Mouse (Mus musculus) thymus, adult 2 months (tissue): ENCODE results near the gene Rhbdd3. TPM values are rescaled to one million over a fixed set of nuclear protein-coding genes. Genes with fewer than 3 reads are reported as not detected.

Experiments
- DNase-seq: peaks from one replicate; pipeline ENCODE4 v3.0.0; 2021
- H3K27ac ChIP-seq: fragments of 200-500 bp; 2 replicates; pipeline ENCODE4 v1.5.1; 2012; ENCODE audit warnings: low read length, control low read depth; ENCODE audit not compliant: control insufficient read depth, insufficient read depth
- H3K27me3 ChIP-seq: fragments of 200-500 bp; 2 replicates; pipeline ENCODE4 v1.6.1; 2012; ENCODE audit warnings: mild to moderate bottlenecking, low read length, moderate library complexity, mixed read lengths; ENCODE audit not compliant: control insufficient read depth, insufficient read depth
- H3K36me3 ChIP-seq: fragments of 200-500 bp; 2 replicates; pipeline ENCODE4 v1.6.1; 2012; ENCODE audit warnings: mild to moderate bottlenecking, low read length, moderate library complexity; ENCODE audit not compliant: control insufficient read depth, insufficient read depth
- H3K4me1 ChIP-seq: fragments of 200-500 bp; replicated peaks from 2 replicates; pipeline ENCODE4 v1.6.1; 2012; ENCODE audit warnings: low read length; ENCODE audit not compliant: control insufficient read depth, insufficient read depth
- H3K4me3 ChIP-seq: fragments of 200-500 bp; 2 replicates; pipeline ENCODE4 v1.5.1; 2012; ENCODE audit warnings: mild to moderate bottlenecking, low read length, control low read depth, moderate library complexity; ENCODE audit not compliant: control insufficient read depth, insufficient read depth
- CTCF ChIP-seq: fragments of 200-500 bp; IDR thresholded peaks from 2 replicates; pipeline ENCODE4 v1.5.1; 2012; ENCODE audit warnings: mild to moderate bottlenecking, control low read depth, low read length, moderate library complexity, borderline replicate concordance; ENCODE audit not compliant: control insufficient read depth, poor library complexity, insufficient read depth; ENCODE audit errors: extremely low read depth
- POLR2A ChIP-seq: fragments of 200-500 bp; IDR thresholded peaks from 2 replicates; pipeline ENCODE4 v1.6.1; 2012; ENCODE audit warnings: mild to moderate bottlenecking, low read length, control low read depth, moderate library complexity; ENCODE audit not compliant: control insufficient read depth, poor library complexity, insufficient read depth; ENCODE audit errors: extremely low read depth
- WGBS: fragments of 180-500 bp; shearing (Covaris S2); methylation state at CpG from one replicate; pipeline ENCODE4 v1.1.7; 2018; 5-methylcytosine and 5-hydroxymethylcytosine counted together
- polyA plus RNA-seq: library from polyadenylated mRNA; depleted of rRNA; stranded (reverse); fragments of >200 nt; gene quantifications from 2 replicates; pipeline ENCODE4 v1.2.3, GENCODE M21; 2012

Gene Rhbdd3
- polyA plus RNA-seq, 1 experiment: 31.3 TPM

DNA sequence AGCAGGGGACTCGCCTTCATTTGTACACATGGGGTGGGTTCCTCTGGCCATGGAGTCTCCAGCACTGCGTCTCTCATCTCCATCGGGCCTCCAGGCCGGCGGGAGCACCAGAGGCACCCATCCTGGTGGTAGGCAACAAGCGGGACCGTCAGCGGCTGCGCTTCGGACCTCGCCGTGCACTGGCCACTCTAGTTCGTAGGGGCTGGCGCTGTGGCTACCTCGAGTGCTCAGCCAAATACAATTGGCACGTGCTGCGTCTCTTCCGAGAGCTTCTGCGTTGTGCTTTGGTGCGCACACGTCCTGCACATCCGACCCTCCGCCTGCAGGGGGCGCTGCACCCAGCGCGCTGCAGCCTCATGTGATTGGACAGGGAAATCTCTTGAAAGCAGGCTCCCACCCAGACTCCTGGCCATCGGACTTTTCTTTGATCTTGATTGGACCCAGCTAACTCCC lies 39.0 kb upstream of the Rhbdd3 start:
- Histone ChIP-seq H3K27me3 (peaks cover 42% of the 10 kb centered on the region; the same call in 1 of the 2 replicates), H3K27ac (no peak overlapping the region), H3K4me3 (no peak overlapping the region), H3K36me3 (no peaks in the 10 kb centered on the region), H3K4me1 (peaks cover 21% of the 10 kb centered on the region)
- WGBS: 19% methylated on average over 27 of the region's 27 CpGs
- DNase-seq: no peak
- TF ChIP-seq POLR2A (no peak), CTCF (peak; percentile 90)

DNA sequence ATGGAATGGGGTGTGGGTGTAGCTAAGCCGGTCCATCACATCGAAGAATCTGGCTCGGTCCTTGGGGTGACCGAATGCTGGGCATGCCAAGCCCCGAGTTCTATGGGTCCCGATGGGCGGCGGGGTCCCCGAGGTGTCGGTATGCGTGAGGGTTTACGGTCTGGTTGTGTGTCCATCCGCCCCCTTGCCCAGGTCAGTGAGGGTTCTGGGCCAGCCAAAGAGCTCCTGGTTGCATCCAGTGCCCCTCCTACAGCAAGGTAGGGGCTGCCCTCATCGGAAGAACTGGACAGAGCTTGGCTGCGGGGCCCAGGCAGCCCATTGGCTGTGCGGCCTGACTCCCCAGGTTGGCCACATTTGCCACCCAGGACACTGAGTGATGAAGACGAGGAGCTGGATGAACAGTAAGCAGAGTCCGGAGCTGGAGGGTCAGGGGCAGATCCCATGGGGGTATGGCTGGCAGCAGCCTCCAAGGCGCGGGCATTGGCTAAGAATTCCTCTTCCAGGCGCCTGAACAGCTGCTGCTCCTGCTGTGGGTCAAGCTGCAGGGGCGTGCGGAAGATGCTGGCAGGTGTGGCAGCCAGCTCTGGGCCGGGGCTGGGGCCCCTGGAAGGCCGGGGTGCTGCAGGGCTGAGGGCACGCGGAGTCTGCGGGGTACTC lies 37.8 kb upstream of the Rhbdd3 start:
- Histone ChIP-seq H3K27me3 (peaks cover 50% of the 10 kb centered on the region), H3K27ac (no peak overlapping the region), H3K4me3 (no peak overlapping the region), H3K4me1 (peaks cover 27% of the 10 kb centered on the region), H3K36me3 (no peaks in the 10 kb centered on the region)
- TF ChIP-seq CTCF (no peak), POLR2A (no peak)
- DNase-seq: no peak
- 69% methylated on average over 28 of the region's 28 CpGs for WGBS

DNA sequence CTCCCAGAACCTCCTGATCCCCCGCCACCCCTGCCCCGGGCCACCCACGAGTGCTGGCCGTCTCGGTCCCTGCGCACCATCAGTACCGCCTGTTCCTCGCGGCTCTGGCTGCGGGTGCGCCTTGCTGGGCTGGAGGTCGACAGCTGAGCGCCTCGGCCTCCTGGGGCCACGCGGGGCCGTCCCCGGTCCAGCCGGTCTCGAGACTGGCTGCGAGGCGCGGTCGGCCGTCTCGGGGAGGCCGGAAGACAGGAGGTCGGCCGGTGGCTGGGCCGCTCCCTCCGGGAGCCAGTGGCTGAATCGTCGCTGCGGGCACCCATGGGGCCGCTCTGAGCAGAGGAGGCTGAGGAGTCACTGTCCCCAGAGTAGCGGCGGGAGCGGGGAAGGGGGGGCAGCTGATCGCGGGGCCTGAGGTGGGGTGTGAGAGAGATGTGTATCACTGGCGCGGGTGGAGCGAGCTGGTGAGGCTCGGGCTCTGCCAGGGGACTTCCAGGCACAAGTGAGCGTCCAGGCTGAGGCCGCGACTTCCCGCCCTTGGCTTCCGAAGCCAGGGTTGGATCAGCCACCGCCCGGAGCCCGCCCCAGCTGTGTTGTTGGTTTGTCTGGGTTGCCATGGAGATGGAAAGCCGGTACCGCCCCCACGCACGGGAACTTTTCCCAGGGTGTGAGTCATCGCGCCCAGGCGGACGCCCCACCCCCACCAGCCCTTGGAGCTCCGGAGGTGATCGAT lies 37.1 kb upstream of the Rhbdd3 start:
- 2% methylated on average over 62 of the region's 62 CpGs for WGBS
- H3K27me3 ChIP-seq: peaks cover 50% of the 10 kb centered on the region
- peaks cover 27% of the 10 kb centered on the region for H3K4me1 ChIP-seq
- DNase-seq: peak; percentile 48
- H3K27ac ChIP-seq: no peak overlapping the region
- H3K4me3 ChIP-seq: no peak overlapping the region
- TF ChIP-seq CTCF (no peak), POLR2A (no peak)
- H3K36me3 ChIP-seq: no peaks in the 10 kb centered on the region

DNA sequence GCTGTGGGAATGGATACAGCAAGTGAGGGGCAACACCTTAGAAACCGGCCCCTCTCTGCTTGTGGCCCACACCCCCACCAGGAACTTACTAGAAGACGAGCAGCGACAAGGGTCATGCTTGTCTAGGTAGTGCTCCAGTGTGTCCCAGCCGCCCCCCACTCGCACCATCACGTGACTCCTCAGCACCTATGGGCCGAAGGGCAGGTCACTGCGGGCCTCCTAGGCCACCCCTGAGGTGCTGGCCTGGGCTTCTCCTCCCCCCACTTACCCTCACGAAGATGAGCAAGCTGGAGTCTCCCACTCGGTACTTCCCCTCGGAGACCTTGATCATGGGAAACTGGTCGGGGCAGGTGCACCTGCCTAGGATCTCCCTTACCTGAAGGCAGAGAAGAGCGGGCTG lies 36.4 kb upstream of the Rhbdd3 start:
- TF ChIP-seq POLR2A: no peak
- TF ChIP-seq CTCF: no peak
- Histone ChIP-seq H3K4me3 (no peak overlapping the region), H3K36me3 (no peaks in the 10 kb centered on the region), H3K27me3 (peaks cover 47% of the 10 kb centered on the region), H3K27ac (no peak overlapping the region), H3K4me1 (peaks cover 27% of the 10 kb centered on the region)
- DNase-seq: no peak
- 27% methylated on average over 13 of the region's 13 CpGs for WGBS

DNA sequence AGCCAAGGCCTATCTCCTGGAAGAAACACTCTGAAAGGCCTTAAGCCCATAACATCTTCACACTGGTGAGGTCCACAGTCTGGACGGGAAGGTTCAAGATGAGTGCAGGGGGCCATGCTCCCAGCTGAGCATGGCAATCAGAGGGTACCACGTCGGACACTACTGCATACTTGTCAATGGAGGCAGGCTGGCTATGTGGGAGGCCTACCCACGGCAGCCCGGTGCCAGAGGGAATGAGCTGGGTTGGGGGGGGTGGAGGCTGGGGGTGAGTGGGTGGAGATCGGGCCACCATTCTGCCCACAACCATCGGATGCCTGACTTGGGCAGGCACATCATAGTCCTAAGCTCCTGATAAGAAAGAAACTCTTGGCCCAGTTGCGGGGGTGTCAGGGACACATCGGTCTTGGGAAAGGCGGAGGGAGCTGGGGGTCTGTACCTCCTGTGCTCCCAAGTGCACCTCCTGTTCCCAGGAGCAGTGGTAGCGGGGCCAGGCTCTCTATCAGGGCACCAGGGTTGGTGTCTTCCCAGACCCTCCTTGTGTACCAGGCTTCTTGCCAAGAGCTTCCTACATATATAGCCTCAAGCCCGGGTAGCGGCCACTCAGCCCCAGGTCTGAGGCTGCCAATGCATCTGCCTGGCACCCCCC lies 35.7 kb upstream of the Rhbdd3 start:
- peaks cover under 1% of the 10 kb centered on the region; the same call in 1 of the 2 replicates for H3K36me3 ChIP-seq
- WGBS: 81% methylated on average over 13 of the region's 13 CpGs
- H3K4me3 ChIP-seq: no peak overlapping the region
- no peak for DNase-seq
- peaks cover 22% of the 10 kb centered on the region for H3K4me1 ChIP-seq
- no peak for TF ChIP-seq CTCF
- TF ChIP-seq POLR2A: no peak
- peaks cover 44% of the 10 kb centered on the region for H3K27me3 ChIP-seq
- H3K27ac ChIP-seq: no peak overlapping the region

DNA sequence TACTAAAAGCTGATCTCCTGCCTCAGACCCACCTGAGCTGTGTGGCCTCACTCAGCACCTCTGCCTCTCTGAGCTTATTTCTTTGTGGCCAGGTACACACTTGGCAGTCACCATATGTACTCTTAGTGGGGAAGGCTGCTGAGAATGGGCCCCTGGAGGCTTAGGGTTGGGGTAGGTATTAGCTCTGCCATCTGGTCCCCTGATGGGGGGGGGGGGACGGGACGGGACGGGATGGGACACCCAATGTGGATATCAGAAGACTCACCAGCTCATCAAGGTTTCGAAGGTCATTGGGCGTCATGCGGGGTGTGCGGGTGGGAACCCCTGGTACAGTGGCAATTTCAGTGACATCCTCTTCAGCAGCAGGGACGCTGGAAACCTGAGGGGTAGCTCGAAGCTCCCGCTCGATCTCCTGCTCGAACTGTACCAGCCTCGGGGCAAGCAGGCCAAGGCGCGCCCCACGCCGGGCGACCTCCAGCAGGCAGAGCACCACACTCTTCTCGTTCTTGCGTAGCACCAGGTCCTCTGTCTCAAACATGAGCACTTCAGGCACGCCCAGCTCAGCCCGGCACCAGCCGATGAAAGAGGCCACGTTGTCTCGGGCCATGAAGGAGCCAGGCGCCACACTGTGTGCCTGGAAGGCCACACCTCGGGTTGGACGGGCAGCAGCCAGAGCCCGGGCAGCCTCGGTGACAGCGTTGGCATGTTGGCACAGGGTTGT lies 35.0 kb upstream of the Rhbdd3 start:
- H3K27ac ChIP-seq: no peak overlapping the region
- no peak for TF ChIP-seq POLR2A
- TF ChIP-seq CTCF: no peak
- H3K4me3 ChIP-seq: no peak overlapping the region
- H3K36me3 ChIP-seq: peaks cover 8% of the 10 kb centered on the region
- no peak for DNase-seq
- peaks cover 39% of the 10 kb centered on the region for H3K27me3 ChIP-seq
- 78% methylated on average over 31 of the region's 31 CpGs for WGBS
- H3K4me1 ChIP-seq: peaks cover 17% of the 10 kb centered on the region
